Mouse (Mus musculus) thymus, postnatal 14 days (tissue): ENCODE data around the gene Gm3285.

Source experiments
- DNase-seq: peaks from one replicate; pipeline ENCODE4 v3.0.0; 2021

Gene Gm3285

GRCm38 (mm10) chr10:77900903-77901818, 39.4 kb downstream of the Gm3285 start:
- no peak for DNase-seq

GRCm38 (mm10) chr10:77901871-77902210, 40.1 kb downstream of the Gm3285 start:
- no peak for DNase-seq

GRCm38 (mm10) chr10:77902211-77902893, 40.6 kb downstream of the Gm3285 start, which contains the start of gene Lrrc3:
Gene Lrrc3 (minus strand): TSS chr10:77902536.
- peak; percentile 42 for DNase-seq

- peak; percentile 27 for DNase-seq
Observed at GRCm38 (mm10) chr10:77902894-77903715, 41.3 kb downstream of the Gm3285 start.
